Mouse (Mus musculus) brain, embryonic 14.5 days (tissue): ENCODE measurements around the gene Yars2.
"Not testable (repeated sequence)": the region's sequence is repeated elsewhere in the genome, so short reads cannot be mapped to it uniquely, and the experiment has no call there.

Source experiments
- CTCF ChIP-seq: fragments of 200-500 bp; IDR thresholded peaks from 2 replicates; pipeline ENCODE4 v1.5.1; 2012; ENCODE audit warnings: inconsistent platforms, mild to moderate bottlenecking, moderate library complexity, borderline replicate concordance; ENCODE audit not compliant: insufficient read depth, insufficient read length; ENCODE audit errors: extremely low read depth
- POLR2A ChIP-seq: fragments of 200-500 bp; IDR thresholded peaks from 2 replicates; pipeline ENCODE4 v1.6.1; 2012; ENCODE audit warnings: mild to moderate bottlenecking, inconsistent platforms, borderline replicate concordance; ENCODE audit not compliant: poor library complexity, insufficient read depth, insufficient read length, severe bottlenecking; ENCODE audit errors: extremely low read depth

- not testable (repeated sequence) for TF ChIP-seq POLR2A, CTCF
Observed at GRCm38 (mm10) chr16:16359101-16359482, 56.3 kb downstream of the Yars2 start.
